Mouse (Mus musculus) forebrain, embryonic 11.5 days (tissue): ENCODE measurements around the gene Gpr68. TPM values are rescaled to one million over a fixed set of nuclear protein-coding genes. Genes with fewer than 3 reads are reported as not detected.

Experiments
- ATAC-seq: fragments of 200-750 bp; cut with Nextera tagmentation; replicated peaks from 2 replicates; pipeline ENCODE4 v1.8.0; 2017; ENCODE audit warnings: moderate TSS enrichment; ENCODE audit not compliant: low FRiP score
- DNase-seq: peaks from one replicate; pipeline ENCODE4 v3.0.0-alpha.2; 2017; ENCODE audit warnings: low spot score
- H3K27ac ChIP-seq: fragments of 300-500 bp; sonication (generic); 2 replicates; pipeline ENCODE4 v1.5.1; 2014; ENCODE audit warnings: low read depth, low read length
- H3K27me3 ChIP-seq: fragments of 300-500 bp; sonication (generic); 2 replicates; pipeline ENCODE4 v1.6.1; 2014; ENCODE audit warnings: mild to moderate bottlenecking, low read length, mixed read lengths; ENCODE audit not compliant: control insufficient read depth, insufficient read depth
- H3K36me3 ChIP-seq: fragments of 300-500 bp; sonication (generic); 2 replicates; pipeline ENCODE4 v1.6.1; 2014; ENCODE audit warnings: mild to moderate bottlenecking, low read length, moderate library complexity, mixed read lengths; ENCODE audit not compliant: control insufficient read depth, insufficient read depth
- H3K4me1 ChIP-seq: fragments of 300-500 bp; sonication (generic); replicated peaks from 2 replicates; pipeline ENCODE4 v1.6.1; 2014; ENCODE audit warnings: low read length, mixed read lengths; ENCODE audit not compliant: control insufficient read depth, insufficient read depth
- H3K4me2 ChIP-seq: fragments of 300-500 bp; sonication (generic); 2 replicates; pipeline ENCODE4 v1.6.1; 2014; ENCODE audit warnings: low read depth, mild to moderate bottlenecking, low read length, moderate library complexity, mixed read lengths; ENCODE audit not compliant: severe bottlenecking
- H3K4me3 ChIP-seq: fragments of 300-500 bp; sonication (generic); 2 replicates; pipeline ENCODE4 v1.5.1; 2014; ENCODE audit warnings: low read depth, low read length
- H3K9ac ChIP-seq: fragments of 300-500 bp; sonication (generic); 2 replicates; pipeline ENCODE4 v1.6.1; 2014; ENCODE audit warnings: low read length
- H3K9me3 ChIP-seq: fragments of 300-500 bp; sonication (generic); 2 replicates; pipeline ENCODE4 v1.6.1; 2016; ENCODE audit warnings: low read length, mixed read lengths; ENCODE audit not compliant: control insufficient read depth
- WGBS: fragments of 180-500 bp; shearing (Covaris S2); extraction: QIAGEN DNeasy Blood & Tissue Kit; methylation state at CpG from one replicate; pipeline ENCODE4 v1.1.7; 2014; 5-methylcytosine and 5-hydroxymethylcytosine counted together
- polyA plus RNA-seq: library from polyadenylated mRNA; unstranded; fragments of >200 nt; fragmentation: Nextera tagmentation; extraction: Ambion mirVana; gene quantifications from 2 replicates; pipeline ENCODE4 v1.2.1, GENCODE M21; 2014

Gene Gpr68
- polyA plus RNA-seq, 1 experiment from 2014 or later, result 0.13 TPM

- Histone ChIP-seq H3K4me2 (no peak overlapping the region), H3K4me3 (no peak overlapping the region), H3K36me3 (peaks cover 14% of the 10 kb centered on the region), H3K9me3 (no peaks in the 10 kb centered on the region), H3K27me3 (no peaks in the 10 kb centered on the region), H3K9ac (no peak overlapping the region), H3K27ac (no peak overlapping the region), H3K4me1 (no peaks in the 10 kb centered on the region)
- DNase-seq (no peak), ATAC-seq (no peak)
- WGBS, result 91% methylated on average over 12 of the region's 12 CpGs
Observed at GRCm38 (mm10) chr12:100945948-100946347, 38.0 kb upstream of the Gpr68 start.

GRCm38 (mm10) chr12:100945501-100945900, 37.5 kb upstream of the Gpr68 start:
- ATAC-seq (no peak), DNase-seq (no peak)
- WGBS, result 92% methylated on average over 12 of the region's 12 CpGs
- H3K4me3 ChIP-seq, result no peak overlapping the region
- no peaks in the 10 kb centered on the region for H3K9me3 ChIP-seq
- H3K9ac ChIP-seq, result no peak overlapping the region
- H3K27ac ChIP-seq, result no peak overlapping the region
- peaks cover 14% of the 10 kb centered on the region for H3K36me3 ChIP-seq
- H3K27me3 ChIP-seq, result no peaks in the 10 kb centered on the region
- no peaks in the 10 kb centered on the region for H3K4me1 ChIP-seq
- no peak overlapping the region for H3K4me2 ChIP-seq

- H3K36me3 ChIP-seq, result peaks cover 14% of the 10 kb centered on the region
- no peak overlapping the region for H3K4me3 ChIP-seq
Observed at GRCm38 (mm10) chr12:100944921-100945336, 36.9 kb upstream of the Gpr68 start.

GRCm38 (mm10) chr12:100943146-100943545, 35.1 kb upstream of the Gpr68 start:
- ATAC-seq, result no peak
- Histone ChIP-seq H3K4me1 (no peaks in the 10 kb centered on the region), H3K27ac (no peak overlapping the region), H3K4me3 (no peak overlapping the region), H3K4me2 (no peak overlapping the region), H3K27me3 (no peaks in the 10 kb centered on the region), H3K9ac (no peak overlapping the region), H3K9me3 (no peaks in the 10 kb centered on the region), H3K36me3 (peaks cover 14% of the 10 kb centered on the region)
- DNase-seq, result no peak
- WGBS, result 88% methylated on average over 4 of the region's 4 CpGs

More at GRCm38 (mm10) chr12:100944921-100945336, 36.9 kb upstream of the Gpr68 start:
- Histone ChIP-seq H3K4me2 (no peak overlapping the region), H3K4me1 (no peaks in the 10 kb centered on the region), H3K9me3 (no peaks in the 10 kb centered on the region), H3K9ac (no peak overlapping the region), H3K27me3 (no peaks in the 10 kb centered on the region), H3K27ac (no peak overlapping the region)
- 94% methylated on average over 21 of the region's 21 CpGs for WGBS
- DNase-seq (no peak), ATAC-seq (no peak)

GRCm38 (mm10) chr12:100941361-100941760, 33.4 kb upstream of the Gpr68 start:
- Histone ChIP-seq H3K4me3 (no peak overlapping the region), H3K9me3 (no peaks in the 10 kb centered on the region), H3K27me3 (no peaks in the 10 kb centered on the region), H3K27ac (no peak overlapping the region), H3K9ac (no peak overlapping the region), H3K4me1 (no peaks in the 10 kb centered on the region), H3K4me2 (no peak overlapping the region), H3K36me3 (peaks cover 6% of the 10 kb centered on the region; the same call in 1 of the 2 replicates)
- WGBS, result 87% methylated on average over 3 of the region's 3 CpGs
- DNase-seq (no peak), ATAC-seq (no peak)

GRCm38 (mm10) chr12:100937441-100938360, 29.7 kb upstream of the Gpr68 start:
- Histone ChIP-seq H3K9me3 (no peaks in the 10 kb centered on the region), H3K27me3 (no peaks in the 10 kb centered on the region), H3K36me3 (no peaks in the 10 kb centered on the region; the same call in 1 of the 2 replicates), H3K9ac (no peak overlapping the region), H3K4me2 (no peak overlapping the region), H3K27ac (no peak overlapping the region), H3K4me3 (no peak overlapping the region), H3K4me1 (no peaks in the 10 kb centered on the region)
- 81% methylated on average over 21 of the region's 21 CpGs for WGBS
- ATAC-seq (no peak), DNase-seq (no peak)

GRCm38 (mm10) chr12:100936737-100937136, 28.7 kb upstream of the Gpr68 start:
- peaks cover 2% of the 10 kb centered on the region; the same call in 1 of the 2 replicates for H3K36me3 ChIP-seq
- 85% methylated on average over 4 of the region's 4 CpGs for WGBS
- H3K27ac ChIP-seq, result no peak overlapping the region
- no peaks in the 10 kb centered on the region for H3K4me1 ChIP-seq
- DNase-seq (no peak), ATAC-seq (no peak)
- no peak overlapping the region for H3K4me3 ChIP-seq
- no peak overlapping the region for H3K9ac ChIP-seq
- no peaks in the 10 kb centered on the region for H3K9me3 ChIP-seq
- no peaks in the 10 kb centered on the region for H3K27me3 ChIP-seq
- H3K4me2 ChIP-seq, result no peak overlapping the region

DNA sequence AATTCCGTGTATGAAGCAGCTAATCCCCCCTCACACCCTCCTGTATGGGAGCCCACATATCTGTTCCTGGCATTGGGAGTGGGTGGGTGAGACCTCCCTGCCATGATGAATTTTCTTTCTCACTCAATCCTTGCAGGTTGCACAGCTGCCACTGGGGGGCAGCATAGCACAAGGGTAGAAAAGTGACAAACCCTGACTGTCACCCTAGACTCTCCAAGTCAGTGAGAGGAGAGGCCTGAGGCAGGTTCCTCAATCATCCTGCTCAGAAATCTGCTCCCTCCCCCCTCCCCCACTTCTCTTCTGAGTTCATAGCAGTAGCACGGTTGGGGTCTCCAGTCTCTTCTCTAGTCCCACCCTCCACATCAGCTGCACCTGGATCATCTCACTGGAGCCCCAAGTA, 28.1 kb upstream of the Gpr68 start:
- no peak overlapping the region for H3K4me3 ChIP-seq
- peak; percentile 86 for DNase-seq
- H3K27ac ChIP-seq, result no peak overlapping the region
- WGBS, result 22% methylated on average over 2 of the region's 2 CpGs
- H3K4me1 ChIP-seq, result no peaks in the 10 kb centered on the region
- peaks cover 8% of the 10 kb centered on the region; the same call in 1 of the 2 replicates for H3K36me3 ChIP-seq
- ATAC-seq, result peak; percentile 40; the same call in 1 of the 2 replicates
- H3K4me2 ChIP-seq, result no peak overlapping the region
- no peak overlapping the region for H3K9ac ChIP-seq
- H3K27me3 ChIP-seq, result no peaks in the 10 kb centered on the region
- H3K9me3 ChIP-seq, result no peaks in the 10 kb centered on the region
